Mouse (Mus musculus) limb, embryonic 12.5 days (tissue): ENCODE measurements around the gene 1700015G11Rik. TPM values are rescaled to one million over a fixed set of nuclear protein-coding genes. Genes with fewer than 3 reads are reported as not detected.

Source experiments
- ATAC-seq: fragments of 200-750 bp; cut with Nextera tagmentation; 2 replicates; pipeline ENCODE4 v1.8.0; 2017; ENCODE audit warnings: low read depth, moderate TSS enrichment; ENCODE audit not compliant: insufficient number of reproducible peaks, insufficient read depth, low FRiP score, low TSS enrichment
- H3K27ac ChIP-seq: fragments of 300-500 bp; sonication (generic); 2 replicates; pipeline ENCODE4 v1.5.1; 2016; ENCODE audit warnings: mild to moderate bottlenecking, moderate library complexity
- H3K27me3 ChIP-seq: fragments of 300-500 bp; sonication (generic); 2 replicates; pipeline ENCODE4 v1.6.1; 2016; ENCODE audit warnings: mild to moderate bottlenecking, moderate library complexity
- H3K36me3 ChIP-seq: fragments of 300-500 bp; sonication (generic); 2 replicates; pipeline ENCODE4 v1.6.1; 2016; ENCODE audit warnings: mild to moderate bottlenecking, moderate library complexity
- H3K4me1 ChIP-seq: fragments of 300-500 bp; sonication (generic); replicated peaks from 2 replicates; pipeline ENCODE4 v1.6.1; 2016
- H3K4me2 ChIP-seq: fragments of 300-500 bp; sonication (generic); 2 replicates; pipeline ENCODE4 v1.6.1; 2016; ENCODE audit warnings: mild to moderate bottlenecking, moderate library complexity
- H3K4me3 ChIP-seq: fragments of 300-500 bp; sonication (generic); replicated peaks from 2 replicates; pipeline ENCODE4 v1.5.1; 2016; ENCODE audit warnings: mild to moderate bottlenecking
- H3K9ac ChIP-seq: fragments of 300-500 bp; sonication (generic); replicated peaks from 2 replicates; pipeline ENCODE4 v1.6.1; 2016; ENCODE audit warnings: mild to moderate bottlenecking, moderate library complexity
- H3K9me3 ChIP-seq: fragments of 300-500 bp; sonication (generic); 2 replicates; pipeline ENCODE4 v1.6.1; 2016; ENCODE audit warnings: mild to moderate bottlenecking, moderate library complexity
- WGBS: fragments of 180-500 bp; shearing (Covaris S2); methylation state at CpG from one replicate; pipeline ENCODE4 v1.1.7; 2016; 5-methylcytosine and 5-hydroxymethylcytosine counted together
- polyA plus RNA-seq: library from polyadenylated mRNA; unstranded; fragments of >200 nt; fragmentation: Nextera tagmentation; extraction: Ambion mirVana; gene quantifications from 2 replicates; pipeline ENCODE4 v1.2.1, GENCODE M21; 2016

1700015G11Rik gene
- polyA plus RNA-seq, 1 experiment from 2014 or later, result not detected

DNA sequence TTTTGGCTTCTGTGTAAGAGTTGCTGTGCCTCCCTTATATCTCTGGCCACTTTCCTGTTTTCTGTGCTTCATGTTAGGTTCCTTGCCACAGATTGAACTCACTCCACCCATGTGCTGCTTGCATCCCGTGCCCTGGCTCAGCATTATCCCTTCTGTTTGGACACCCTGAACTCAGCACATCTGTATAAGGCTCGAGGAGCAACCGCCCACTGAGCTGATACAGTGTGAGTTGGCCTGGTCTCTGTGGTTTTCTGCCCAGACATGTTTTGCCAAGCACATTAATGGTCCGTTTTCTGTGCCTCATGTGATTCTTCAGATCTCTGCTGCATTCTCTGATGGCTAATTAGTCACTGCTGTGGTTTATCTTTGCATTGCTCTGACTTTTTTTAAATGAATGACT lies 47.9 kb downstream of the 1700015G11Rik start:
- no peak overlapping the region for H3K9ac ChIP-seq
- H3K4me2 ChIP-seq, result no peak overlapping the region
- H3K4me1 ChIP-seq, result peaks cover 24% of the 10 kb centered on the region
- H3K4me3 ChIP-seq, result no peak overlapping the region
- H3K36me3 ChIP-seq, result peaks cover 45% of the 10 kb centered on the region
- ATAC-seq, result no peak
- no peaks in the 10 kb centered on the region for H3K9me3 ChIP-seq
- H3K27me3 ChIP-seq, result no peaks in the 10 kb centered on the region
- 0 out of 2 replicates have a peak overlapping the region, but pooled peaks have one; percentile 24 for H3K27ac ChIP-seq
- 84% methylated on average over 4 of the region's 4 CpGs for WGBS

- no peak overlapping the region for H3K9ac ChIP-seq
- H3K4me1 ChIP-seq, result peaks cover 30% of the 10 kb centered on the region
- H3K9me3 ChIP-seq, result no peaks in the 10 kb centered on the region
- no peak for ATAC-seq
- H3K36me3 ChIP-seq, result peaks cover 35% of the 10 kb centered on the region
- H3K27ac ChIP-seq, result no peak overlapping the region
- WGBS, result 92% methylated on average over 7 of the region's 7 CpGs
- H3K4me3 ChIP-seq, result no peak overlapping the region
- no peaks in the 10 kb centered on the region for H3K27me3 ChIP-seq
- no peak overlapping the region for H3K4me2 ChIP-seq
Measured at GRCm38 (mm10) chr7:51964681-51965080, 50.8 kb downstream of the 1700015G11Rik start.

DNA sequence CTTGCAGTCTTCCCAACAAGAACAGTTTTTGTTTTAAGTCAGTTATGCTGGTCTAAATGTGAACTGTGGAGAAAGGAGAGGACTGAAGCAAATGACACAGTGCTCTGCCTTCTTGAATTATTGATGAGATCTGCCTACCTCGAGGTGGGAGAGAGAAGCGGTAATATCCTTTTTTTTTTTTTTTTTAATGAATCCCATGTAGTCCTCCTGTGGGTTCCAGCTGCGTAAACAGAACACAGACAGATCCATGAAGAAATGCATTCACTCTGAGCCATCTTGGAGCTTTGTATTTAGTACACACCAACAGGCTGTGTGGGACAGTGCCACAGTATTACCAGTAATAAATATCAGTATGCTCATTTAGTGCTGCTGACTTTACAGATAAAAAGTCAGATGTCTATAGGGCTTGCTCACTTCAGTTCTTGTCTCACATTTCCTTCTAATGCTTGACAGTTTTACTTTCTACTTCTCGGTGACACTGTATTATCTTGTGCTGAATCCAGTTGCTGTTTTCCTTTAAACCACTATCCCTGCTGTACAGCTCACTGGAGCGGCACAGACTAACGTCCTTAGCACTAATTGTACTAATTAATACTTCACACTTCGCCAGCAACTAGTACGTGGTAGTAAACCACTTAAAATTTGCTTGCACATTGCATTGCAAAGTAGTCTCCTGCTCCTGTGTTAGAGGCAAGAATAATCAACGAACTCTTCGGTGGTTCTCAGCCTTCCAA lies 53.1 kb downstream of the 1700015G11Rik start:
- Histone ChIP-seq H3K9ac (no peak overlapping the region), H3K4me1 (peaks cover 23% of the 10 kb centered on the region), H3K27me3 (no peaks in the 10 kb centered on the region), H3K4me3 (no peak overlapping the region), H3K9me3 (no peaks in the 10 kb centered on the region), H3K27ac (no peak overlapping the region), H3K36me3 (peaks cover 37% of the 10 kb centered on the region), H3K4me2 (no peak overlapping the region)
- WGBS, result 73% methylated on average over 10 of the region's 10 CpGs
- ATAC-seq, result no peak

Other genes starting within 250 kb of the 1700015G11Rik start
- 176 and 179 TPM in 2 replicates for gene Gas2, start 153.7 kb downstream of the 1700015G11Rik start, polyA plus RNA-seq
- 27.0 and 27.2 TPM in 2 replicates for gene Fancf, start 153.5 kb downstream of the 1700015G11Rik start, polyA plus RNA-seq
- 3.4 TPM in 2 replicates for gene Svip, start 9.7 kb downstream of the 1700015G11Rik start, polyA plus RNA-seq